Mouse (Mus musculus) c-Kit-positive CD71-positive TER-119-positive erythroid progenitor cells, embryonic 14.5 days (primary cell): ENCODE results near the gene Ggnbp2.
"Not testable (repeated sequence)": the region's sequence is repeated elsewhere in the genome, so short reads cannot be mapped to it uniquely, and the experiment has no call there.

Experiments used
- DNase-seq: peaks from one replicate; pipeline ENCODE4 v3.0.0-alpha.2; 2013; ENCODE audit warnings: low spot score

Ggnbp2 gene

DNA sequence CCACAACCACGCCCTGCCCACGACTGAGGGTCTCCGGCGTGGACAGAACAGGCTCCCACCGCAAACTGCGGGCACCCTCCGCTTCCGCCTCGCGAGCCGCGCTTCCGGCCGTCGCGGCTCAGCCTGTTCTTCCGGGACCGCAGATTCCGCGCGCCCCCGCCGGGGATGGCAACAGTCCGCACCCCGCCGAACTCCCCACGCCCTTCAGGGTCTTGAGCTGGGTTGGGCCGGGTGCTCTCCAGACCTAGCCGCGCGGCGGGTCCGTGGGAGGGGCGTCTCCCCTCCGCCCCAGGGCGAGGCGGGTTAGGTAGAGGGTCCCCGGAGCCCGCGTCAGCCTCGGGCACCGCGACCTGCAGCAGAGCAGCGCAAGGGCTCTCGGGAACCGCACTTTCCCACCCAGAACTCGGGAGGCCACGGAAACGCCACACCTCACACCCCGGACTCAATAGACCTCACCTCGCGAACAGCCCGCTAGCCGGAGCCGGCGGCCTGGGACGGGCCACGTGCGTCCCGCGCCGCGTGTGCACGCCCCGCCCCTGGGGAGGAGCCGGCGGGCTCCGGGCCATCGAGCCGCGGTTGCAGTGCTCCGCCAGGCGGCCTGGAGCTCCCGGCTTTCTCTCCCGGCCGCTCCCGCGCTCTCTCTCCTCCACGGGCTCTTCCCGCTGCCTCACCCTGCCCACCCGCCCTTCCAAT lies 9.3 kb upstream of the Ggnbp2 start, which contains the start of the genes Myo19 and Pigw:
Gene Myo19, plus strand, starts transcription at position 377 of the 693 bp plus-strand sequence.
Gene Pigw, minus strand, starts transcription at position 514 of the 693 bp plus-strand sequence.
- DNase-seq = peak; percentile 77

DNA sequence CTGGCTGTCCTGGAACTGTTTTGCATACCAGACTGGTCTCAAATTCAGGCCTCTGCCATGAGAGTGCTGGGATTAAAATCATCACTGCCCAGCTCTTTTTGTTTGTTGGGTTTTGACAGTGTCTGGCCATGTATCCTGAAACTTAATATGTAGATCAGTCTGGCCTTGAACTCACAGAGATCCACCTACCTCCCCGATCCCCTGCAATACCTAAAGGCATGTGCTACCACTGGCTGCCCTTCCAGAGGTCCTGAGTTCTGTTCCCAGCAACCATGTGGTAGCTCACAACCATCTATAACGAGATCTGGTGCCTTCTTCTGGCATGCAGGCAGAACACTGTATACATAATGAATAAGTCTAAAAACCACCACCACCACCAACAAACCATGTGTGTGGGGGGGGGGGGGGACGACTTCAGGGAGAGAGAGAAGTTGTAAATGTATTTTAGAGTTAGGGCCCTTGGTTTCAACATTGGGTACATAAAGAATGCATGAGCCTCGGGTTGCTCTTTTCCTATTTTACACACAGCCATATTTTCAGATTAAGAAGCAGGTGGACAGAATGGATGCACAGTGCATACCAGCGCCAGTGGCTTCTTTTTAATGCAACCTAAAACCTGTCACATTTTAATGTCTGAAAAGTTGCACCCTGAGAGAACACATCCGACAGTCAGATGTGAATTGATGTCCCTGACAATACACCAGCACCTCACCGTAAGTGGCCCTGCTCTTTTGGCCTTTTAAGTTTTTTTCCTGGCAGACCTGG lies 8.6 kb upstream of the Ggnbp2 start:
- no peak for DNase-seq

DNA sequence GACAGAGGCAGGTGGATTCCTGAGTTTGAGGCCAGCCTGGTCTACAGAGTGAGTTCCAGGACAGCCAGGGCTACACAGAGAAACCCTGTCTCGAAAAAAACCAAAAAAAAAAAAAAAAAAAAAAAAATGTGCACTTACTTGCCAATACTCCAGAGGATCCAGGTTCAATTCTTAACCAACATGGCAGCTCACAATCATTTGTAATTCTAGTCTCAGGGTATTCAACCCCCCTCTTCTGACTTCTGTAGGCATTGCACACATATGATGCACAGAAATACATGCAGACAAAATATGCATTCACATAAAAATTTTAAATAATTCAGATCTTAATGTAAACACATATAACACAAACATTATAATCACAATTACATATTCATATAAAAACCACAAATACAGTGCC lies 5.4 kb upstream of the Ggnbp2 start:
- DNase-seq = not testable (repeated sequence)

DNA sequence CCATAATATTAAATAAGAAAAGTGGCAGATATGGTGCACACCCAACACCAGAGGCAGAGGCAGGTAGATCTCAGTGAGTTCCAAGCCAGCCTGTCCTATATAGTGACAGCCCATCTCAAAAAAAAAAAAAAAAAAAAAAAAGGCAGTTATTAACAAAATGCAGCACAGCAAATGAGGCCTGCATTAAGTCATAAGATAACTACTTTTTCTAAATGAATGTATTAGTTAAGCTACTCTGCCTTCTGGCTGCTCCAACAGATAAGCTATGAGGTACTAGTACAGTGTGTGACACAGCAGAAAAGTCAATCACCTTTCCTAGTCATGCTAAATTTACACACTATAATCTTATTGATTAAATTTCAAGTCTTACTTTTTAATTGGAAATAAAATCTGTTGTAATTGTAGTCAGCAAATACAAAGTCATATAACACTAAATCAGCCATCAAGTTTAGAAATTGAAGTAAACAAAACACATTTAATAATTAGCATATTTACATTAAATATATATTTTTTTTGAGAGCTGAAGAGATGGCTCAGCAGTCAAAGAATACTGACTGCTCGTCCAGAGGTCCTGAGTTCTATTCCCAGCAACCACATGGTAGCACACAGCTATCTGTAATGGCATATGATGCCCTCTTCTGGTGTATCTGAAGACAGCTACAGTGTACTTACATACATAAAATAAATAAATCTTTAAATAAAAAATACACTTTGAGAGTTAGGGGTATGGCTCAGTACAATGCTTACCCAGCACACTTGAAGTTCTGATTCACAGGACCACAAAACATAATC lies 2.6 kb upstream of the Ggnbp2 start:
- DNase-seq = peak; percentile 74

DNA sequence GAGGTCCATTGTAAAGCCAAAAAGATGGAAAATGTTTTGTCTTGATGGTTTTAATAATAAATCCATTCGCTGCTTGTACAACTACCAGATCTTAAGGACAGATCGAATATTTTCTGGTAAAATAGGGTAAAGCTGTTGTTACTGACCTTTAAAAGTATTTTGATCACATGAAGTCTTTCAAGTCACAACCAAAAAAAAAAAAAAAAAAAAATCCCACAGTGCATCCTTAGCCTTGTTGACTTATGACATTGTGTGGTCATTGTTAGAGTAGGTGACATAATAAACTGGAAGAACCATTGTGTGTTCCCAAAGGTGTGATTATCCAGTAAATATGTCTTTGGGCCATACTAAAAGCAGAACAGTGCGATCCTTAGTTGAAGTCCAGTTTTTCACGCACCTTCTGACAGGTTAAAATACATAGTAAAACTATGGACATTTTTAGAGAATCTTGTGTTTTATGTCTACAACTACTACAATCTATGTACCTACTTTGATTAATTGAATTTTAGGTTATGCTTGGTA lies 992 bp upstream of the Ggnbp2 start:
- no peak for DNase-seq

DNA sequence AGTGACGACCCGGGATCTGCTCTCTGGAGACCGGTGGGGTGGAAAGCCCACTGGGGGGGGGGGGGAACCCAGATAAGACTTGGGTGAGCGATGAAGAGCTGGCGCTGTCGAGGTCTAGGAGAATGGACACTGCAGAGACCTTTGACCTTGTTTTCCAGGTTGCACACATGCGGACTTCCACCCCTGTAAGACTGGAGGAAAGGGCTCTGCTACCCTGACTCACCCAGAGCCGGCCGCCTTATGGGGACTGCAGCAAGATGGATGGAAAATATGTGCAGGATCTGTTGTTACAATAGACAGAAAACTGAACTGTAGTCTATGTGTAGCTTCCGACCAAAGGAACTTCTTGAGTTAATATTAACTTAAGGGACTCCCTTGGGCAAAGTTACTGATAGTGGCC lies 429 bp upstream of the Ggnbp2 start:
- DNase-seq = peak; percentile 54

DNA sequence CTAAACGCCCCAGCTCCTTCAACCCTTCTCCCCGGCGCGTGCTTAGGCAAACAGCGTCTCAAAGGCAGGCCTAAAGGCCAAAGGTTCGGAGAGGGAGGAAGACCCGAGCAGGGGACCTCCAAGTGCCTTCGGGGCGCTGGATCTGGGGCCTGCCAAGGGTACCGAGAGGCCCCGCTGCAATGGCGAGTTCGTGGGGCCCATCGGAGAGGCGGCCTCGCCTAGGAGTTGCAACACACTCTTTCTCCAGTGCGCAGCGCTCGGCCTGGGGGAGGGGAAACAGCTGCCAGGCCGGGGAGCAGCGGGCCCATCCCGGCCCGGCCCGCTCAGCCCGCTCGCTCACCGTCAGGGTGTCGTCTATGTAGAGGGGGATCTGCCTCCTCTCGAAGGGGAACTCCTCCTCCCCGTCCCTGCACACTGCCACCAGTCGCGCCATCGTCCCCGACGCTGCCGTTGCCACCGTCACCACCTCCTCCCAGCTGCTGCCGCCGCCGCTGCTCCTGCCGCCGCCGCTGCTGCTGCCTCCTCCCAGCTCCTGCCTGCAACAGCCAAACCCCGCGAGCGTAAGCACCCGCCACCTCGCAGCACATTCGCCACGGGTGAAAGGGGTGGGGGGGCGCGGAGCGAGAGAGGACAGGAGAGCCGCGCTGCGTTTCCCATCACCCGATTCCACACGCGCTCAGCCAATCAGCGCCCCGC lies 932 bp downstream of the Ggnbp2 start:
- DNase-seq = peak; percentile 80

DNA sequence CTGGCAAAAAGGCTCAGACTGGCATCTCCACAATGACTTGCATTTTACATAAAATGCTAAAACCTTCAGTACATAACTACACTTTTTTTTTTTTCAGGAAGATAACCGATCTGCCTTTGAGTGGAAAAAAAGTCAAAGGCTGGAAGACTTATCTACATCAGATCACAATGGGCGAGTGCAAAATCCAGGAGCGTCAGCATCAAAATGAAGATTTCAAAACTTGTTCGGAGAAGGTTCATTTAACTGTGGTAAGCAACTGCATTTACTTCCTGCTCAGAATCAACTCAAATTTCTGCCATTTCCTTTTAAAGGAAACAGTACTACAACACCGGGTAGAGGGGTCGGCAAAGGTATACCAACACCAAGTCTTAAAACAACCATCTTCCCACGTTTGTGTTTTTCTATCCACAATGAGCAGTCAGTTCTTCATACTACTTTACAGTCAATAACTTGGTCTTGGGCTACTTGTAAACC lies 1.8 kb downstream of the Ggnbp2 start:
- DNase-seq = peak; percentile 47

DNA sequence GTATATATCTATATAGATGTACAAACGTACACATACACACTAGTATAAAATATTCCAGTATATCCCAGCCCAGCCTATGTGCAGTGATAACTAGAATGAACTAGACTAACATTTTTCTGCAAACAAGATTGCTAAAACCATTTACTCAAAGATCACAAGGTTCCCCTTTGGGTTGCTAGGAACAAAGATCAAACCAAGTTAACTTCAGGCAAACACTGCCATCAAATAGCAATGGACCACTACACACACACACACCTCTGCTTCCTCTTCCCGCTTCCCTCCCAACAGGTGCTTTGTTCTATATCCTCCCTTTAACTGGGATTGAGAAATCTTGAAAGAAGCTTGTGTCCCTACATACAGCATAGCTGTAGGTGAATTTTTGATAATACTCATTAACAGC lies 3.0 kb downstream of the Ggnbp2 start:
- DNase-seq = no peak

DNA sequence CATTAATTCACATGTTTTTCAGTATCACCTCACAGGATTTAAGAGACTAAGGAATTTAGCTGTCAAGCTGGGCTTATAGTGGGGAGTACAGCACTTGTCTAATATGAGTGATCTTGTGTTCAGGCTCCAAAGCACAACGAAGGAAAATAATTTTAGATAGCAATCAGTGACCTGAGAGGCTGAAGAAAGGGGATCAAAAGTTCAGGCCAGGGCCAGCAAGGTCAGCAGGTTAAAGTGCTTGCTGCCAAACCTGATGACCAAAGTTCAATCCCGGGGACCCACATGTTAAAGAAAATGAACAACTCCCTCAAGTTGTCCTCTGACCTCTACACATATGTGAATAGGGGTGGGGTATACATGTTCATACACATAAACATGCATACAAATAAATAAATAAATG lies 5.3 kb downstream of the Ggnbp2 start:
- DNase-seq = no peak

DNA sequence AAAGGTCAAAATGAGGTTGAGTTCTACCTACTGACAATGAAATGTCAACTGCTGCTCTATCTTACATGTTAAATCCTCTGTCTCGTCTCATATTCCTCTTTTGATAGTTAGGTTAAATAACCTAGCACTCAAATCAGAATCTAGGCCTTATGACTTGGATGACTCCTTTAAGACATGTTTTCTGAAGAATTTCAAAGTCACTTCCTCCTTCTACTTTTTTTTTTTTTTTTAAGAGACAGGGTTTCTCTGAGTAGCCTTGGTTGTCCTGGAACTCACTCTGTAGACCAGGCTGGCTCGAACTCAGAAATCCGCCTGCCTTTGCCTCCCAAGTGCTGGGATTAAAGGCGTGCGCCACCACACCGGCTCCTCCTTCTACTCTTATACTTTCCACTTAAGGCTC lies 15.3 kb downstream of the Ggnbp2 start:
- no peak for DNase-seq

DNA sequence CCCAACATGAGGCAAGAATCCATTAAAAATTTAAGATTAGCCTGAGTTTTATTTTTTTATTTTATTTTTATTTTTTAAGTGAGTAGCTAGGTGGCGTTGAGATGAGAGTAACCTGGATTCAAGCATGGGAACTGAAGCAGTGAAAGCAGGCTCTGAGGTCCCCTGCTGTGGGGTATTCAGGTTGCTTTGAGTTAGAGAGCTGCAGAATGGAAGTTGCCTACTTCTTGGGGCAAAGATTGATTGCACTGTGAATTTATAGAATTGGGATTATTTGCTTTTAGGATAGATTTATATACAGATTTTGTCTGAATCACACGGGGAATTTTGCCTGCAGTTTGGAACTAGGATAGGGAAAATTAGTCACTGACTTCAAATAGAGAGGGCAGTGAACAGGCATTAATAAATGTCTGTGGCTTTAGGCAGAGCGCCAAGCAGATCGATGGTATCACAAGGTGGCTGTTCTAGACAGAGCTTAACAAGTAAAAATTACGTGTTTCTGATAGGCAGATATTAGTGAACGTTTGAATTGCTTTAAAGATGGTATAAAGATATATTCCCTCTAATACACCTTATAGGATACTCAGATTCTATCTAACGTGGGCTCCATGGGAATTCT lies 23.0 kb downstream of the Ggnbp2 start:
- no peak for DNase-seq

DNA sequence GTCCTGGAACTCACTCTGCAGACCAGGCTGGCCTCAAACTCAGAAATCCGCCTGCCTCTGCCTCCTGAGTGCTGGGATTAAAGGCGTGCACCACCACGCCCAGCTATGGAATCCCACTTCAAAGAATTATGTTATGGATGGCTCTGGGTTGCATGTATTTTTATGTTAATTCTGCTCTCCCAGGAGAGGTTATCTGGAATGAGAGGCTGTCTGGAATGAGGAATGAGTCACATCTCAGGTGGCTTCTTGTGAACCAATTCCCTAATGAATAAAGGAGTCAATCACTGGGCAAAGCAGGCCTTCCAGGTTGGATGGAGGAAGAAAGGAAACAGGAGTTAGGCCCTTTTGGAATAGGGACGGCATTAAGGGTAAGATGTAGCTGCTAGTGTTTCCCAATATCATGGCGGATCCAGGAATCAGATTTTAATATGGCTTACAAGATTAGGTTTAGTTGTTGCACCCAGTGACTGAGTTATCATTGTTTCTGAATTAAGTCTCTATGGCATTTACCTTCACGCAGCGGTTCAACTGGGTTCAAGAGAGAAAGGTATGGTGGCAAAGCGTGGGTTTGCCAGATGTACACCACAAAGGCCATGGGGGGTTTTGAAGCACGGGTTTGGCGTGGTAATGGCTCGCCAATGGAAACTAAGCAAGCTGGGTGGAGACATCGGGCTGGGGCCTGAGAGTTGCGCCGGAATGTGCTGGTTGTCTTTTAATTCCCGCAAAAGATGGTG lies 23.7 kb downstream of the Ggnbp2 start:
- DNase-seq = no peak

DNA sequence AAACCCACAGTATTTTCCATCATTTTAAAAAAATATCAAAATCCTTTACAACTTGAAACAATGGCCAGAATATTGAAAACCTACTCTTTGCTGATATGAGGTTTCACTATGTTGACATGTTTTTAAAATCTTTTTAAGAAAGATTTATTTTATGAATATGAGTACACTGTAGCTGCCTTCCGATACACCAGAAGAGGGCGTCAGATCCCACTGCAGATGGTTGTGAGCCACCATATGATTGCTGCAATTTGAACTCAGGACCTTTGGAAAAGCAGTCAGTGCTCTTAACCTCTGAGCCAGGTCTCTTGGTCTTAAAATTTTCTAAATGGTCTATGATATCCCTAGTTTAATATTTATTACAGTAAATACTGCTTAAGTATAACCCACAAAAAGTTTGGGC lies 31.3 kb downstream of the Ggnbp2 start:
- DNase-seq = no peak

DNA sequence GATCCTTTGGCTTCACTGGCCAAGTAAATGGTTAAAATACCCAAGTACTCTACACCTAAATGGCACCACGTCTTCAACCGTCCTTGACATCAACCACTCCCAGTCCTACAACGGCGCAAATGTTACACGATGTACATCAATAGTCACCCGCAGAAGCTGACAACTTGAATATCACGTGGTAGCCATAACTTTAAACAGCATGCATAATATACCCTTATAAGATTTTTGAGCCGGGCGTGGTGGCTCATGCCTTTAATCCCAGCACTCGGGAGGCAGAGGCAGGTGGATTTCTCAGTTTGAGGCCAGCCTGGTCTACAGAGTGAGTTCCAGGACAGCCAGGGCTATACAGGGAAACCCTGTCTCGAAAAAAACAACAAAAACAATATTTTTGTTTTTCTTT lies 41.1 kb downstream of the Ggnbp2 start:
- DNase-seq = not testable (repeated sequence)

DNA sequence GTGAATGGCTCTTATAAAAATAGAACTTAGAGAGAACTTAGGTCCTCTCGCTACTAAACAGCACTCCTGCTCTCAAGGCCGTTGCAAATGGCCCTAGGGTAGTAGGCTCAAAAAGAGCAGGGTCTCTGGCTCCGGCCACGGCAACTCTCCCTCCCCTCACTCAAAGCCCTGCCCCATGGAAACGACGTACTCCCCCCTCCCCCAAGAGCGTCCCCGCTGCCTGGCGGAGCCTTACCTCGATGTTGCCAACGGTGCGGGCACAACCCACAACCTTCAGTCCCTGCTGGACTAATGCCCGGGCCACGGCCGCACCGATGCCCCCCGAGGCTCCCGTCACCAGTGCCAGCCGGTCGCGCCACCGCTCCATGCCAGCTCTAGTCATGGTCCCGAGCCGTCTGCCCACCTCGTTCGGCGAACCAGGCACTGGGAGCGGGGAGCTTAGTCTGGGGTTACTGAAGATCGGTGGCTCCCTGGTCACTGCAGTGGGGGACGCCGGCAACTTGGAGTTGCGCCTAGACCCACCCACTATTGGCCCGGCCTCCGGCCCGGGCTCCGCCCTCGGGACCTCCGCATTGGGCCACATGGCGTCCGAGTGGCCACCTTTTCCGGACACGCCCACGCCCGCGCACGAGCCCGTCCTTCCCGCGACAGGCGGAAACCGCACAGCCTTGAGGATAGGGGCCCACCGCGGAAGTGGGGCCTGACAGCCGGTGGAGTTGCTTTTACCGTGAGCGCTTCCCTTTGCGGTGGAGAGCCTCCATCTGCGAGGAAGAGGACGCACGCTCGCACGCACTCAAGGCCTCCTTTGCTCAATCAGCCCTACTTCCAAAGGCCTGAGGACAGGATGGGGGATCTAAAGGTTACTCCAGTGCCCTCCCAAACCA lies 41.9 kb downstream of the Ggnbp2 start, which contains the start of gene Dhrs11:
Gene Dhrs11, minus strand, starts transcription at position 479 of the 884 bp plus-strand sequence.
- peak; percentile 82 for DNase-seq

DNA sequence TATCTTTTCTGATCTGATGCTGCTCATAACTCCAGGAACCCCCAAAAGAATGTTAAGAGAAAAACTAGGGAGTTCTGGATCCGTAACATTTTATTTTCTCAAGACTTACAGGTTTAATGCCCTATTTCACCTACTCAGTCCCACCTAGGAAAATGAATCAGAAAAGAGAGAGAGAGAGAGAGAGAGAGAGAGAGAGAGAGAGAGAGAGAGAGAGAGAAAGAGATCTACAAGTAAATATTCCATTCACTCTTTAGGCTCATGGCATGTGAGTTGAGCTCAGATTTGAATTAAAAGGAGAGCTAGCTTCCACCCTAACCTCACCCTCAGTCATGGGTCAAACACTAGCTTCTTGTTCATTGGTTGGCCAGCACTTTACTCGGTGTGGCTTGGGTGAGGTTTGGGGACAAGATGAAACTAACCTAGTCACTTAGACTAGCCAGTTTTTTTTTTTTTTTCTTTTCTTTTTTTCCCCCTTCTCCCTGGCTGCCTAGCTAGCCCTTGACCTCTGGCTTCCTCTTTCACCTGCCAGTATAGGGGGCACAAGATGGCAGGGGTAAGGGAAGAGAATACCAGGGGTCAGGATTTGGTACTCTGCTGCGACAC lies 42.6 kb downstream of the Ggnbp2 start:
- no peak for DNase-seq

DNA sequence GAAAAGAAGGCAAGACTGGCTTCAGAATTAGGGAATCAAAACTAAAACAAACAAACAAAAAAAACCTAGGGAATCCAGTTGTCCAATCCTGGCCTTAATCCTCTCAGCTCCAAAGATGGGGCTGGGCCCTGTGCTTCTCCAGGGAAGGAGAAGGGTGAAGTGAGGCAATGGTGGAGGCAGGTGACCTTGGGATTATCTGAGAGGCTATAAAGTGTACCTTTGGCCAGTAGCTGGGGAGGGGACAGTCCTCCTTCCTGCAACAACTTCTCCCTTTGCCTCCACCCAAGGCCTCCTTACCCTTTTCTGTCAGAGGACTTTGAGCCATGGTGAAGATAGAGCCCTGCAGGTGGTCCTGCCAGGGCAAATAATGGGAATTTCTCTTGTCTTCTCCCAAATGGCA lies 43.1 kb downstream of the Ggnbp2 start:
- DNase-seq = no peak

DNA sequence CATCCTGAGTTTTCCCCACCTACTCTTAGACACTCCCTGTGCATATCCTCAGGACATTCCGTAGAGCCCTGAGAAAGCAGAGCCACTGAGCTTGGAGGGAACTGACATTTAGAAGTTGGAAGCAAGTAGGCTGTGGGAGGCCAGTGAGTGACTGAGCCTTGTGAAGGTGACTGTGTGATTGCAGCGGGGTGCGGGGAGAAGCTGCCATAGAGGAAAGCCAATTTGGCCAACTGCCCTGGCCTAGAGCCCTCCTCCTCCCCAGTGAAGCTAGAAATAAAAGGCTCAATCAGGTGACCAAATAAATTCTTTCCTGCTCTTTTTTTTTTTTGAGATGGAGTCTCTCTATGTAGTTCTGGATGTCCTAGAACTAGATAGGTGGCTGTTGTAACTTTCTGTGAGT lies 44.4 kb downstream of the Ggnbp2 start:
- no peak for DNase-seq
